Mouse (Mus musculus): Measurements from ENCODE around the gene Ankrd23.

GRCm38 (mm10) chr1:36511289-36512021, 25.2 kb downstream of the Ankrd23 start, which contains the start of gene Cnnm3:
- TF ChIP-seq CTCF (conservative IDR thresholded peaks at IDR 0.05 in 1 of 2, IDR thresholded peaks at IDR 0.05 in 1 of 2; ENCODE audit: low read depth in 2 of 2, low read length in 2 of 2) (peak in 1 of 2 experiments; percentile 55; a peak in 2 of 4 replicates), HCFC1 (IDR thresholded peaks at IDR 0.05; ENCODE audit: low read depth, low read length) (peak; percentile 80), RCOR1 (conservative IDR thresholded peaks at IDR 0.05; ENCODE audit: low read depth, low read length) (no peak), RAD21 (IDR thresholded peaks at IDR 0.05; ENCODE audit: low read depth, low read length) (no peak), E2F4 (IDR thresholded peaks at IDR 0.05; ENCODE audit: insufficient replicate concordance, low read depth, low read length) (no peak), MAX (IDR thresholded peaks at IDR 0.05; ENCODE audit: low read length) (no peak), ZNF384 (IDR thresholded peaks at IDR 0.05; ENCODE audit: low read depth, low read length) (no peak), CHD1 (IDR thresholded peaks at IDR 0.05; ENCODE audit: low read depth, low read length) (no peak), EP300 (IDR thresholded peaks at IDR 0.05; ENCODE audit: low read length) (no peak), POLR2A (IDR thresholded peaks at IDR 0.05; ENCODE audit: low read depth, low read length) (peak; percentile 77), BHLHE40 (IDR thresholded peaks at IDR 0.05; ENCODE audit: low read depth, low read length) (no peak), PAX5 (IDR thresholded peaks at IDR 0.05; ENCODE audit: low read length) (no peak)

All from CH12.LX (cell line).